Mouse (Mus musculus) bone marrow, adult 2 months (tissue): ENCODE results near the gene Gm21985.

ENCODE experiments used
- CTCF ChIP-seq: fragments of 200-500 bp; IDR thresholded peaks from 2 replicates; pipeline ENCODE4 v1.5.1; 2011; ENCODE audit warnings: low read length, control low read depth; ENCODE audit not compliant: control insufficient read depth, insufficient read depth
- POLR2A ChIP-seq: fragments of 200-500 bp; IDR thresholded peaks from 2 replicates; pipeline ENCODE4 v1.6.1; 2011; ENCODE audit warnings: low read depth, mild to moderate bottlenecking, control low read depth, low read length, borderline replicate concordance; ENCODE audit not compliant: control insufficient read depth

- TF ChIP-seq CTCF = no peak
- TF ChIP-seq POLR2A = no peak
Observed at GRCm38 (mm10) chr2:112332051-112332898, 66.2 kb downstream of the Gm21985 start.
